Mouse (Mus musculus) olfactory bulb, adult 2 months (tissue): ENCODE data around the gene Mnat1.
A peak's percentile ranks its signal among the peaks of the same experiment; 100 is the strongest.

Experiments
- CTCF ChIP-seq: fragments of 200-500 bp; IDR thresholded peaks from 2 replicates; pipeline ENCODE4 v1.5.1; 2012; ENCODE audit warnings: low read depth, mild to moderate bottlenecking, low read length, moderate library complexity; ENCODE audit not compliant: insufficient read depth
- POLR2A ChIP-seq: fragments of 200-500 bp; IDR thresholded peaks from 2 replicates; pipeline ENCODE4 v1.6.1; 2012; ENCODE audit warnings: mild to moderate bottlenecking, low read depth, low read length, moderate library complexity; ENCODE audit not compliant: insufficient read depth

GRCm38 (mm10) chr12:73123093-73124041, at the start of gene Mnat1:
- TF ChIP-seq POLR2A (peak; percentile 41), CTCF (no peak)
